Mouse (Mus musculus) limb, embryonic 11.5 days (tissue): ENCODE results near the gene Osbpl9. TPM values are rescaled to one million over a fixed set of nuclear protein-coding genes. Genes with fewer than 3 reads are reported as not detected.
A peak's percentile ranks its signal among the peaks of the same experiment; 100 is the strongest.

Source experiments
- ATAC-seq: fragments of 200-750 bp; cut with Nextera tagmentation; 2 replicates; pipeline ENCODE4 v1.8.0; 2017; ENCODE audit warnings: low read depth; ENCODE audit not compliant: insufficient number of reproducible peaks, low FRiP score, low TSS enrichment
- DNase-seq: peaks from one replicate; pipeline ENCODE4 v3.0.0-alpha.2; 2015; ENCODE audit warnings: low spot score
- H3K27ac ChIP-seq: fragments of 300-500 bp; sonication (generic); replicated peaks from 2 replicates; pipeline ENCODE4 v1.5.1; 2014; ENCODE audit warnings: low read depth, mild to moderate bottlenecking, low read length
- H3K27me3 ChIP-seq: fragments of 300-500 bp; sonication (generic); 2 replicates; pipeline ENCODE4 v1.6.1; 2014; ENCODE audit warnings: mild to moderate bottlenecking, low read length, mixed read lengths; ENCODE audit not compliant: control insufficient read depth, insufficient read depth
- H3K36me3 ChIP-seq: fragments of 300-500 bp; sonication (generic); 2 replicates; pipeline ENCODE4 v1.6.1; 2014; ENCODE audit warnings: mild to moderate bottlenecking, low read length, moderate library complexity, mixed read lengths; ENCODE audit not compliant: control insufficient read depth, insufficient read depth
- H3K4me1 ChIP-seq: fragments of 300-500 bp; sonication (generic); 2 replicates; pipeline ENCODE4 v1.6.1; 2014; ENCODE audit warnings: low read length, mixed read lengths; ENCODE audit not compliant: control insufficient read depth, insufficient read depth
- H3K4me2 ChIP-seq: fragments of 300-500 bp; sonication (generic); 2 replicates; pipeline ENCODE4 v1.6.1; 2014; ENCODE audit warnings: low read depth, mild to moderate bottlenecking, moderate library complexity; ENCODE audit not compliant: severe bottlenecking
- H3K4me3 ChIP-seq: fragments of 300-500 bp; sonication (generic); 2 replicates; pipeline ENCODE4 v1.5.1; 2014; ENCODE audit warnings: low read depth, low read length
- H3K9ac ChIP-seq: fragments of 300-500 bp; sonication (generic); 2 replicates; pipeline ENCODE4 v1.6.1; 2014; ENCODE audit warnings: mild to moderate bottlenecking, low read length
- H3K9me3 ChIP-seq: fragments of 300-500 bp; sonication (generic); 2 replicates; pipeline ENCODE4 v1.6.1; 2016; ENCODE audit warnings: low read length; ENCODE audit not compliant: control insufficient read depth
- WGBS: fragments of 180-500 bp; shearing (Covaris S2); extraction: QIAGEN DNeasy Blood & Tissue Kit; methylation state at CpG from one replicate; pipeline ENCODE4 v1.1.7; 2014; 5-methylcytosine and 5-hydroxymethylcytosine counted together
- polyA plus RNA-seq: library from polyadenylated mRNA; unstranded; fragments of >200 nt; fragmentation: Nextera tagmentation; extraction: Ambion mirVana; gene quantifications from 2 replicates; pipeline ENCODE4 v1.2.1, GENCODE M21; 2014

Osbpl9 gene
- polyA plus RNA-seq, 1 experiment from 2014 or later = 71.9 TPM

DNA sequence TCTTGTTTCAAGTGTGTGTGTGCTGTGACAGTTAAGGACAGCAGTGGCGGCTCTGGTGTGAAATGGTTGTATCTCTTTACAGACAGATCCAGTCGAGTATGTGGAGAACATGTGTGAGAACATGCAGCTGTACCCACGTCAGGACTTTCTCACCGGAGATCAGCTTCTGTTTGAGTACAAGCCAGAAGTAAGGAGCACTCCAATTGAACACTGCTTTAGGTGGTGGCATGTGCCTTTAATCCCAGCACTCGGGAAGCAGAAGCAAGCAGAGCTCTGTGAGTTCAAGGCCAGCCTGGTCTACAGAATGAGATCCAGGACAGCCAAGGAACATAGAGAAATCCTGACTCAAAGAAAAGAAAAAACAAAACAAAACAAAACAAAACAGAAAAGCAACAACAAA lies 158.8 kb downstream of the Osbpl9 start:
- no peaks in the 10 kb centered on the region for H3K4me1 ChIP-seq
- H3K36me3 ChIP-seq = peaks cover 13% of the 10 kb centered on the region; the same call in 1 of the 2 replicates
- DNase-seq (no peak), ATAC-seq (no peak)
- H3K9ac ChIP-seq = no peak overlapping the region
- 85% methylated on average over 5 of the region's 5 CpGs for WGBS
- H3K27me3 ChIP-seq = no peaks in the 10 kb centered on the region
- no peak overlapping the region for H3K4me3 ChIP-seq
- no peak overlapping the region for H3K27ac ChIP-seq
- no peaks in the 10 kb centered on the region for H3K9me3 ChIP-seq
- no peak overlapping the region for H3K4me2 ChIP-seq

DNA sequence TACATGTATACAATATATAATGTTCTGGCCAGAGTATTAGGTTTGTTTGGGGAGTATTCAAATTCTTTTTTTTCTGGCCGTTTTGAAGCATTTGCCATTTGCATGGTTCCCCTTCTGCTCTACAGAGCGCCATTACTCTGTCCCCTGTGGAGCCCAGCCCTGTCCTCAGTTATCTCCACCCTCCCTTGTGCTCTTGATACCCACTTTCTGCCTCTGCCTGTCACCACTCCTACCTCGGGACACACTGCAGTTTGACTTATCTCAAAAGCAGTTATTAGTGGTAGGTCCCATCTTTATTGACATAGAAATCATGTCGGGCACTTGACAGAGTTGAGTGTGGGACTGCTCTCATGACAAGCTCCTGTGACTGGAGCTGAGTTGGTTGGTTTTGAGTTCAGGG lies 159.3 kb downstream of the Osbpl9 start:
- Histone ChIP-seq H3K36me3 (peaks cover 13% of the 10 kb centered on the region; the same call in 1 of the 2 replicates), H3K27ac (no peak overlapping the region), H3K4me3 (no peak overlapping the region), H3K4me2 (no peak overlapping the region), H3K4me1 (no peaks in the 10 kb centered on the region), H3K9ac (no peak overlapping the region), H3K27me3 (no peaks in the 10 kb centered on the region), H3K9me3 (no peaks in the 10 kb centered on the region)
- DNase-seq = no peak
- ATAC-seq = no peak
- WGBS = 87% methylated on average over 4 of the region's 4 CpGs

DNA sequence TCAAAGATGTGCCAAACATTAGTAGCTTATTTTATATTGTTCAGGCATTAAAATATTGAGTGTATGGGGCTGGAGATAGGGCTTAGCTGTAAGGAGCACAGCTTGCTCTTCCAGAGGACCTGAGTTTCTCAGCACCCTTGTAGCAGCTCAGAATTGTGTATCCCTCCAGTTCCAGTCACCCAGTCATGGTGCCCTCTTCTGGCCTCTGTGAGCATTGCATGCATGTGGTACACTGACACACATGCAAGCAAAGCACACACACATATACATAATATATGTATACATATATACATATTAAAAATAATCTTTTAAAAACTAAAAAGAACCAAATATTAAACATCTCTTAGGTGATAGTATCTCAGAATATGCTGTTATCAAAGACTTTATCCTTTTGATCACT lies 165.7 kb downstream of the Osbpl9 start:
- Histone ChIP-seq H3K36me3 (peaks cover 2% of the 10 kb centered on the region; the same call in 1 of the 2 replicates), H3K4me2 (no peak overlapping the region), H3K4me1 (no peaks in the 10 kb centered on the region), H3K27ac (no peak overlapping the region), H3K4me3 (no peak overlapping the region), H3K9me3 (no peaks in the 10 kb centered on the region), H3K27me3 (no peaks in the 10 kb centered on the region), H3K9ac (no peak overlapping the region)
- no peak for ATAC-seq
- DNase-seq = peak; percentile 79

DNA sequence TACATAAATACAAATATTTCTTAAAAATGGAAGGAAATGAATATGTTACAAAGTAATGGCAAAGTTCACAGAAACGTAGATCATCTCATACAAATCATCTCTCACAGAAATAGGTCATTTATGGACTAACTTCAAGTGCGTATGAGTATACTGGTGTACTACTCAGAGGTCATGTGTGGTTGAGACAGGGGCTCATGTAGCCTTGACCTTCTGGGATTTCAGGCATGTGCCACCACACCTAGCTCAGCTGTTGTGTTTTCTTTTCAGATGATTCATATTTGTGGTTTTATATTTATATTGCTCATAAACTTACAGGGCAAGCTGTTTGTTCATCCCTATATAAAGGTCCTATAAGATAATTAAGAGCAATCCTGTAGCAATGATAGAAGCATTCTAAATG lies 171.8 kb downstream of the Osbpl9 start:
- no peaks in the 10 kb centered on the region for H3K9me3 ChIP-seq
- no peak overlapping the region for H3K9ac ChIP-seq
- H3K4me2 ChIP-seq = no peak overlapping the region
- no peak overlapping the region for H3K27ac ChIP-seq
- no peaks in the 10 kb centered on the region; the same call in 1 of the 2 replicates for H3K36me3 ChIP-seq
- no peaks in the 10 kb centered on the region for H3K27me3 ChIP-seq
- H3K4me3 ChIP-seq = no peak overlapping the region
- H3K4me1 ChIP-seq = no peaks in the 10 kb centered on the region
- 95% methylated on average over 2 of the region's 2 CpGs for WGBS
- DNase-seq (no peak), ATAC-seq (no peak)

DNA sequence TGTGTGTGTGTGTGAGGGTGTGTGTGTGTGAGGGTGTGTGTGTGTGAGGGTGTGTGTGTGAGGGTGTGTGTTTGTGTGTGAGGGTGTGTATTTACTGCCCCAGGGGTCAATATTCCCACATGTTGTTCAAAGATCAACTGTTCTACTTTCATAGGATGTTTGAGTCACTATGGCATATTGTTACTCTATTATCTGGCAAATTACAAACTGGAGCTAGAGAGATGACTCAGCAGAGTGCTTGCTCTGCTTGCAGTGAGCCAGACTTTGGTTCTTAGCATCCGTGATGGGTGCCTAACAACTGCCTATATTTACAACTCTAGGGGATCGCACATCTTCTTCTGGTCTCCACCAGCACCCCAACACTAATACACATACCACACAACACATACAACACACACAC lies 172.2 kb downstream of the Osbpl9 start:
- H3K9me3 ChIP-seq = no peaks in the 10 kb centered on the region
- DNase-seq (no peak), ATAC-seq (no peak)
- H3K9ac ChIP-seq = no peak overlapping the region
- no peaks in the 10 kb centered on the region for H3K27me3 ChIP-seq
- no peak overlapping the region for H3K27ac ChIP-seq
- H3K4me2 ChIP-seq = no peak overlapping the region
- H3K4me3 ChIP-seq = no peak overlapping the region
- no peaks in the 10 kb centered on the region; the same call in 1 of the 2 replicates for H3K36me3 ChIP-seq
- no peaks in the 10 kb centered on the region for H3K4me1 ChIP-seq
- 91% methylated on average over 2 of the region's 2 CpGs for WGBS

DNA sequence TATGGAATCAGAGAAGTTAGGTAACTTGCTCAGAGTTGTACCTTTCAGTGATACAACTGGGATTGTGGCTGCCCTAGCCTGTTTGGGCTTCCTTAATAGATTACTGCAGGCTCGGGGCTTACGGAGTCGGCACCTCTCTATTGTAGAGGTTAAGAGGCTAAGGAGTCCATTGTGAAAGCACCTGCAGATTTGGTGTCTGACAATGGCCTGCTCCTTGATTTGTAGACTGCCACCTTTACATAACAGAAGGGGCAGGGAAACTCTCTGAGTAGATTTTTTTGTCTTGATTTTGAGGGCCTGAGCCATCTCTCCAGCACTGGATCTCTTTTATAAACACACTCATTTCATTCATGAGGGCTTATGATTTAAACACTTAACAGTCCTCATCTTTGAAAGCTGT lies 175.5 kb downstream of the Osbpl9 start:
- Histone ChIP-seq H3K27me3 (no peaks in the 10 kb centered on the region), H3K9ac (no peak overlapping the region), H3K4me3 (no peak overlapping the region), H3K36me3 (peaks cover 2% of the 10 kb centered on the region; the same call in 1 of the 2 replicates), H3K4me2 (no peak overlapping the region), H3K27ac (no peak overlapping the region), H3K4me1 (no peaks in the 10 kb centered on the region), H3K9me3 (no peaks in the 10 kb centered on the region)
- ATAC-seq = no peak
- DNase-seq = no peak
- WGBS = 84% methylated on average over 3 of the region's 3 CpGs

DNA sequence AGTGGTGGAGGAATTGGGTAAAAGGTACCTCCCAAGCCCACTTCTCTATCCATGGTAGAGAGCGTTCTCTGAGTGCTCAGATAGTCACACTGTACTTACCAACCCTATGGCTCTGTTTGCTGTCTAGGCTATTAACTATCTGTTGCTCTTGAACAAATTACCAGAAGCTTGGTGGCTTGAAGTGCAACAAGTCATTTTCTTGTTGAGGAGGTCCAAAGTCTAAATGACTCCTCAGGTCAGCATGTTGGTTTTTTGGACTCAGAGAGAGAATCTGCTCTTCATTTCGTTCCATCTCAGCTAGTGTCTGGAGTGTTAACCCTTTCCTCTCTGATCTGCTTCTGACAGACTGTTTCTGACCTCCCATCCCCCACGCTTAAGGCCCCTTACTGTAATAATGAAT lies 177.0 kb downstream of the Osbpl9 start:
- H3K4me2 ChIP-seq = no peak overlapping the region
- H3K27me3 ChIP-seq = no peaks in the 10 kb centered on the region
- ATAC-seq (no peak), DNase-seq (no peak)
- no peaks in the 10 kb centered on the region for H3K9me3 ChIP-seq
- 0 out of 2 replicates have a peak, but pooled peaks cover 2% of the 10 kb centered on the region for H3K36me3 ChIP-seq
- 70% methylated on average over 3 of the region's 3 CpGs for WGBS
- no peak overlapping the region for H3K9ac ChIP-seq
- H3K4me3 ChIP-seq = no peak overlapping the region
- no peaks in the 10 kb centered on the region for H3K4me1 ChIP-seq
- H3K27ac ChIP-seq = no peak overlapping the region

DNA sequence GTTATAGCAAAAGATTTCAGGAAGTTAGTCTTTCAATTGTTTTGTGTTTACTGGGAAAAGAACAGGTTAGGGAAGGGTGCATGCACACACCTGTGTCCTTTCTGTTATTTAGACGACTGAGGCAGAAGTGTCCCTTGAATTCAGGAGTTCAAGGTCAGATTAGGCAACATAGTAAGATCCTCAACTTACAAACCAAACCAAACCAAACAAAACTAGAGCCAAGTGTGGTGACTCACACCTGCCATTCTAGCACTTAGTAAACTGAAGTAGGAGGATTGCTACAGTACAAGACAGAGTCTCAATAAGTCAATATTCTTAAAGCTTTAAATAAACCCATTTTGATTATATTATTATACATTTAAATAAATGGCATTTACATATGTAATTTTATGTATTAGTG lies 180.1 kb downstream of the Osbpl9 start:
- WGBS = 83% methylated on average over 1 of the region's 1 CpGs

DNA sequence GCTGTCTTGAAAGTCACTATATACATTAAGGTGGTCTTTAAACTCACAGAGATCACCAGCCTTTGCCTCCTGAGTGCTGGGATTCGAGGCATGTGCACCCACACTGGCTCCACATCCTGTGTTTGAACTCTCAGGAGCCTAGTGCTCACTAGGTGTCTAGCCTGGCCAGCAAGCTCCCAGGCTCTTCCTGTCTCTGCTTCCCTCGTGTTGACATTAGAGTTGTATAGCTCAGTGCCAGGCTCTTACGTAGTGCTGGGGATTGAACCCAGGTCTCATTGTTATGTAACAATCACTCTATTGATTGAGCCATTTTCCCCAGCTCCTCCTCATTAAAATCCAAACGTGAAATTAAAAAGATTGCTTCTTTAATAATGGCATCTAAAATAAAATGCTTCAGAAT lies 182.8 kb downstream of the Osbpl9 start:
- H3K9ac ChIP-seq = no peak overlapping the region
- no peaks in the 10 kb centered on the region for H3K27me3 ChIP-seq
- H3K9me3 ChIP-seq = no peaks in the 10 kb centered on the region
- 0 out of 2 replicates have a peak, but pooled peaks cover 2% of the 10 kb centered on the region for H3K36me3 ChIP-seq
- H3K4me2 ChIP-seq = no peak overlapping the region
- H3K4me3 ChIP-seq = no peak overlapping the region
- WGBS = 85% methylated on average over 4 of the region's 4 CpGs
- DNase-seq (no peak), ATAC-seq (no peak)
- no peaks in the 10 kb centered on the region for H3K4me1 ChIP-seq
- no peak overlapping the region for H3K27ac ChIP-seq

More for the DNA sequence above, 180.1 kb downstream of the Osbpl9 start:
- ATAC-seq (no peak), DNase-seq (no peak)
- Histone ChIP-seq H3K9ac (no peak overlapping the region), H3K9me3 (no peaks in the 10 kb centered on the region), H3K4me3 (no peak overlapping the region), H3K27me3 (no peaks in the 10 kb centered on the region), H3K4me2 (no peak overlapping the region), H3K36me3 (0 out of 2 replicates have a peak, but pooled peaks cover 2% of the 10 kb centered on the region), H3K27ac (no peak overlapping the region), H3K4me1 (no peaks in the 10 kb centered on the region)
